Mouse (Mus musculus) ES-Bruce4 (cell line): Measurements from ENCODE around the gene S1pr1. TPM values are rescaled to one million over a fixed set of nuclear protein-coding genes. Genes with fewer than 3 reads are reported as not detected.
A peak's percentile ranks its signal among the peaks of the same experiment; 100 is the strongest.

Experiments
- H3K27ac ChIP-seq: 2 replicates; pipeline ENCODE4 v1.5.1; 2012; ENCODE audit warnings: low read length, inconsistent platforms; ENCODE audit not compliant: insufficient read depth
- H3K27me3 ChIP-seq: 2 replicates; pipeline ENCODE4 v1.6.1; 2012; ENCODE audit warnings: mild to moderate bottlenecking, low read length, inconsistent platforms; ENCODE audit not compliant: control insufficient read depth, poor library complexity, insufficient read depth, severe bottlenecking
- H3K36me3 ChIP-seq: 2 replicates; pipeline ENCODE4 v1.6.1; 2012; ENCODE audit warnings: inconsistent platforms, mild to moderate bottlenecking, low read length, moderate library complexity; ENCODE audit not compliant: control insufficient read depth, poor library complexity, insufficient read depth, severe bottlenecking
- H3K4me1 ChIP-seq: one replicate; pipeline ENCODE4 v1.8.1; 2011; ENCODE audit warnings: low read length; ENCODE audit not compliant: control insufficient read depth, insufficient read depth
- H3K4me3 ChIP-seq: 2 replicates; pipeline ENCODE4 v1.5.1; 2011; ENCODE audit warnings: low read depth, mild to moderate bottlenecking, low read length
- H3K9ac ChIP-seq: 2 replicates; pipeline ENCODE4 v1.6.1; 2012; ENCODE audit warnings: low read depth, mild to moderate bottlenecking, inconsistent platforms; ENCODE audit not compliant: poor library complexity, severe bottlenecking
- H3K9me3 ChIP-seq: replicated peaks from 2 replicates; pipeline ENCODE4 v1.6.1; 2012; ENCODE audit warnings: mild to moderate bottlenecking, low read length, inconsistent platforms; ENCODE audit not compliant: control insufficient read depth, poor library complexity, insufficient read depth, severe bottlenecking
- CTCF ChIP-seq: IDR thresholded peaks from one replicate; pipeline ENCODE4 v1.8.1; 2011; ENCODE audit warnings: low read depth, low read length
- EP300 ChIP-seq: IDR thresholded peaks from 2 replicates; pipeline ENCODE4 v1.6.1; 2011; ENCODE audit warnings: low read depth, low read length; ENCODE audit not compliant: insufficient read depth
- POLR2A ChIP-seq: IDR thresholded peaks from one replicate; pipeline ENCODE4 v1.8.1; 2011; ENCODE audit warnings: low read length; ENCODE audit not compliant: insufficient read depth
- polyA plus RNA-seq: library from polyadenylated mRNA; stranded (reverse); fragments of >200 nt; gene quantifications from 2 replicates; pipeline ENCODE4 v1.2.4, GENCODE M21; 2011; ENCODE audit warnings: low read depth; ENCODE audit not compliant: missing spikeins, insufficient read depth, insufficient read length

S1pr1 gene
- polyA plus RNA-seq, 1 experiment: 2.0 TPM

DNA sequence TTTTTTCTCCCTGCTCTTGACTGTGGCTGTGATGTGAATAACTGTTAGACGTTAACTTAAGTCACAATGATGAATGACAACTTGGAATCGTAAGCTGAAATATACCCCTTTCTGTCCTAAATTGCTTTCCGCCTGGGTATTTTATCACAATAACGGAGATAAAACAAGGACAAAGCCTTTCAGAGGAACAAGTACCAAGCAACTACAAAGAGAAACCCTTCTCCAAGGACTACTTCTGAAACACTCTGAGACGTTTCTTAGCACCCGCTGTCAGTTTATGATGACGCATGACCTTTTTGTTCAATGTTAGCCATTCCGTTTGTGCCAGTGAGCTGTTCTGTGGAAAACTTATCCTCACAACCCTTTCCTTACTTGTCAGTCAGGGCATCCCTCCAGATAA, 48.3 kb downstream of the S1pr1 start:
- Histone ChIP-seq H3K4me3 (no peak overlapping the region), H3K27me3 (no peaks in the 10 kb centered on the region), H3K9me3 (no peaks in the 10 kb centered on the region), H3K4me1 (no peaks in the 10 kb centered on the region), H3K9ac (no peak overlapping the region), H3K27ac (no peak overlapping the region), H3K36me3 (no peaks in the 10 kb centered on the region)
- TF ChIP-seq CTCF (no peak), EP300 (no peak), POLR2A (no peak)

- Histone ChIP-seq H3K27me3 (no peaks in the 10 kb centered on the region), H3K9me3 (no peaks in the 10 kb centered on the region), H3K4me3 (no peak overlapping the region), H3K4me1 (no peaks in the 10 kb centered on the region), H3K27ac (no peak overlapping the region), H3K36me3 (no peaks in the 10 kb centered on the region), H3K9ac (no peak overlapping the region)
- no peak for TF ChIP-seq CTCF
- TF ChIP-seq EP300: no peak
- no peak for TF ChIP-seq POLR2A
Observed at GRCm38 (mm10) chr3:115664497-115664896, 50.4 kb downstream of the S1pr1 start.

DNA sequence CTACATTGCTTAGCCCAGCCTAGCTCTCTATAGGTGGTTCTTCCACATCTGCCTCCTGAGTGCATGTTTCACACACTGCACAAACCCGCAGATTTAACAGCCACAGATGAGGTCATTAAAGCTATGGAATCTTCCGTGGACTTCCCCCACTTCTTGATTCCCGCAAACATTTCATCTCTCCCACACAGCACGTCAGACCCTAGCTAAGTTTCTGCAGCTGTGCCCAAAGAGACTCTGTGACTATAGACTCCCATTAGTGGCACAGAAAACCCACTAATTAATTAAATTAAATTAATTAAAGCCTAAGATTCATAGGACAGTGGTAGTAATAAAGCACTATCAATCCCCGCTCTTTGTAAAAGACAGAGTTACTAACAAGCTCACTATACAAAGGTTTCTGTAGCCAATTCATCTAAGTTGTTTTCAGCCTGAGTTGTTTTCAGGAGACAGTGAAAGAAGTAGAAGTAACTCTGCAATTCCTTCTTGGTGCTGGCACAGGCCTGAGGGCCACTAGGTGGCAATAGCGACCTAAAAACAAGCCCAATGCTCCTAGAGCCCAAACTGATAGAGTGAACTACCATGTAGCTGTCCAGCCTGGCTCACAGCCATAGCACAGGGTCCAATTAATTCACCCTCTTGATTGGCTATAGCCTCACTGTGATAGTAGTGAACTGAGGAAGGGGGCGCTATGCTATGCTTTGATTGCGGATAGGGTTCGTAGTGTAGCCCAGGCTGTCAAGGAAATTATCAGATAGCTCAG, 54.0 kb downstream of the S1pr1 start:
- Histone ChIP-seq H3K9me3 (no peaks in the 10 kb centered on the region), H3K27me3 (no peaks in the 10 kb centered on the region), H3K9ac (no peak overlapping the region), H3K4me3 (no peak overlapping the region), H3K36me3 (no peaks in the 10 kb centered on the region), H3K4me1 (no peaks in the 10 kb centered on the region), H3K27ac (no peak overlapping the region)
- TF ChIP-seq POLR2A (no peak), CTCF (peak; percentile 77)

Other genes with a start within 250 kb of the S1pr1 start
- 27.3 and 33.2 TPM in 2 replicates for gene Dph5, start 172.8 kb upstream of the S1pr1 start, polyA plus RNA-seq